Mouse (Mus musculus) neural tube, embryonic 12.5 days (tissue): ENCODE data around the gene Taar3. TPM values are rescaled to one million over a fixed set of nuclear protein-coding genes. Genes with fewer than 3 reads are reported as not detected.

Experiments
- polyA plus RNA-seq: library from polyadenylated mRNA; unstranded; fragments of >200 nt; fragmentation: Nextera tagmentation; extraction: Ambion mirVana; gene quantifications from 2 replicates; pipeline ENCODE4 v1.2.1, GENCODE M21; 2016

Gene Taar3
- polyA plus RNA-seq, 1 experiment from 2014 or later = not detected

Other genes starting within 250 kb of the Taar3 start
- 105 and 112 TPM in 2 replicates for gene Rps12, start 162.3 kb upstream of the Taar3 start, polyA plus RNA-seq
- gene Slc18b1, start 152.6 kb upstream of the Taar3 start, polyA plus RNA-seq = 12.0 and 16.7 TPM in 2 replicates
- gene Vnn3, start 98.1 kb upstream of the Taar3 start, polyA plus RNA-seq = not detected in 2 replicates
- 0.42 and 0.44 TPM in 2 replicates for gene Vnn1, start 54.9 kb upstream of the Taar3 start, polyA plus RNA-seq
- not detected in 2 replicates for gene Taar1, start 29.2 kb upstream of the Taar3 start, polyA plus RNA-seq
- gene Taar2, start 11.0 kb upstream of the Taar3 start, polyA plus RNA-seq = not detected in 2 replicates
- not detected in 2 replicates for gene Taar4, start 10.9 kb downstream of the Taar3 start, polyA plus RNA-seq
- not detected in 2 replicates for gene Taar5, start 21.1 kb downstream of the Taar3 start, polyA plus RNA-seq
- not detected in 2 replicates for gene Taar6, start 36.1 kb downstream of the Taar3 start, polyA plus RNA-seq
- gene Taar7a, start 43.9 kb downstream of the Taar3 start, polyA plus RNA-seq = not detected in 2 replicates
- gene Taar7b, start 50.4 kb downstream of the Taar3 start, polyA plus RNA-seq = not detected in 2 replicates
- not detected in 2 replicates for gene Taar7d, start 77.7 kb downstream of the Taar3 start, polyA plus RNA-seq
- gene Taar7e, start 88.1 kb downstream of the Taar3 start, polyA plus RNA-seq = not detected in 2 replicates
- not detected in 2 replicates for gene Taar7f, start 100.0 kb downstream of the Taar3 start, polyA plus RNA-seq
- not detected in 2 replicates for gene Taar8a, start 126.9 kb downstream of the Taar3 start, polyA plus RNA-seq
- gene Taar8b, start 142.7 kb downstream of the Taar3 start, polyA plus RNA-seq = not detected in 2 replicates
- not detected in 2 replicates for gene Taar8c, start 152.4 kb downstream of the Taar3 start, polyA plus RNA-seq
- gene Taar9, start 160.0 kb downstream of the Taar3 start, polyA plus RNA-seq = not detected in 2 replicates
- gene Stx7, start 199.7 kb downstream of the Taar3 start, polyA plus RNA-seq = 151 and 171 TPM in 2 replicates